Mouse (Mus musculus): ENCODE measurements around the gene Arf1. TPM values are rescaled to one million over a fixed set of nuclear protein-coding genes. Genes with fewer than 3 reads are reported as not detected.

Gene Arf1
- polyA plus RNA-seq (2012; fragmentation: generic; extraction: Trizol) = 100 to 1,000 TPM; 232 to 474 TPM

GRCm38 (mm10) chr11:59228122-59228953, at the start of gene Arf1:
Gene Arf1 (minus strand): TSS chr11:59228270.

GRCm38 (mm10) chr11:59208153-59208831, 19.8 kb downstream of the Arf1 start, which contains the start of gene 2310033P09Rik:
Gene 2310033P09Rik (plus strand): TSS chr11:59208321.

GRCm38 (mm10) chr11:59202081-59202995, 25.7 kb downstream of the Arf1 start, which contains the start of gene Mrpl55:
Gene Mrpl55 (plus strand): TSS chr11:59202486.

GRCm38 (mm10) chr11:59192059-59192386, 36.0 kb downstream of the Arf1 start, which contains the start of gene Guk1:
Gene Guk1 (minus strand): TSS chr11:59192212.

GRCm38 (mm10) chr11:59182864-59183331, 45.2 kb downstream of the Arf1 start, which contains the start of gene Gjc2:
Gene Gjc2 (minus strand): TSS chr11:59183213.

GRCm38 (mm10) chr11:59163255-59164236, 64.5 kb downstream of the Arf1 start, which contains the start of gene Iba57:
Gene Iba57 (minus strand): TSS chr11:59163739.

Other genes starting within 250 kb of the Arf1 start
- under 1 TPM; 0.01 to 0.12 TPM for gene Obscn, start 91.9 kb downstream of the Arf1 start, polyA plus RNA-seq (2012; fragmentation: generic; extraction: Trizol)
- 1 to 10 TPM; 2.6 to 3.3 TPM for gene Iba57, start 64.5 kb downstream of the Arf1 start, polyA plus RNA-seq (2012; fragmentation: generic; extraction: Trizol)
- under 1 TPM in 1 of 2 experiments, not detected in 1; 0.25 TPM for gene Gjc2, start 45.1 kb downstream of the Arf1 start, polyA plus RNA-seq (2012; fragmentation: generic; extraction: Trizol)
- 100 to 1,000 TPM; 116 to 118 TPM for gene Guk1, start 36.1 kb downstream of the Arf1 start, polyA plus RNA-seq (2012; fragmentation: generic; extraction: Trizol)
- 10 to 100 TPM; 36.2 to 41.8 TPM for gene Mrpl55, start 25.8 kb downstream of the Arf1 start, polyA plus RNA-seq (2012; fragmentation: generic; extraction: Trizol)
- gene 2310033P09Rik, start 19.9 kb downstream of the Arf1 start, polyA plus RNA-seq (2012; fragmentation: generic; extraction: Trizol) = 10 to 100 TPM; 30.8 to 43.7 TPM
- gene Wnt3a, start 62.5 kb upstream of the Arf1 start, polyA plus RNA-seq (2012; fragmentation: generic; extraction: Trizol) = not detected
- gene Wnt9a, start 78.7 kb upstream of the Arf1 start, polyA plus RNA-seq (2012; fragmentation: generic; extraction: Trizol) = under 1 TPM; 0.29 to 0.68 TPM
- gene Prss38, start 147.4 kb upstream of the Arf1 start, polyA plus RNA-seq (2012; fragmentation: generic; extraction: Trizol) = under 1 TPM in 1 of 2 experiments, not detected in 1; 0.04 TPM
- 1 to 10 TPM; 1.1 to 2.9 TPM for gene Jmjd4, start 221.8 kb upstream of the Arf1 start, polyA plus RNA-seq (2012; fragmentation: generic; extraction: Trizol)
- 10 to 100 TPM; 49.2 to 76.4 TPM for gene Snap47, start 222.9 kb upstream of the Arf1 start, polyA plus RNA-seq (2012; fragmentation: generic; extraction: Trizol)
- 1 to 10 TPM in 1 of 2 experiments, under 1 TPM in 1; 0.06 to 2.0 TPM for gene Zfp867, start 244.2 kb upstream of the Arf1 start, polyA plus RNA-seq (2012; fragmentation: generic; extraction: Trizol)